Mouse (Mus musculus) adrenal gland, postnatal 25 days (tissue): Measurements from ENCODE around the gene Gm572. TPM values are rescaled to one million over a fixed set of nuclear protein-coding genes. Genes with fewer than 3 reads are reported as not detected.

Experiments
- DNase-seq: peaks from one replicate; pipeline ENCODE4 v3.0.0; 2021; ENCODE audit warnings: mixed read lengths
- long read RNA-seq: library from polyadenylated mRNA; stranded (forward); transcript quantifications from one replicate; pipeline ENCODE4 v2.0.0, GENCODE M21; 2021
- total RNA-seq: library from RNA; stranded (reverse); gene quantifications from 2 replicates; pipeline ENCODE4 v1.2.3, GENCODE M21; 2021

The Gm572 gene
- total RNA-seq, result not detected in 2 replicates
- long read RNA-seq, result 0 reads

DNA sequence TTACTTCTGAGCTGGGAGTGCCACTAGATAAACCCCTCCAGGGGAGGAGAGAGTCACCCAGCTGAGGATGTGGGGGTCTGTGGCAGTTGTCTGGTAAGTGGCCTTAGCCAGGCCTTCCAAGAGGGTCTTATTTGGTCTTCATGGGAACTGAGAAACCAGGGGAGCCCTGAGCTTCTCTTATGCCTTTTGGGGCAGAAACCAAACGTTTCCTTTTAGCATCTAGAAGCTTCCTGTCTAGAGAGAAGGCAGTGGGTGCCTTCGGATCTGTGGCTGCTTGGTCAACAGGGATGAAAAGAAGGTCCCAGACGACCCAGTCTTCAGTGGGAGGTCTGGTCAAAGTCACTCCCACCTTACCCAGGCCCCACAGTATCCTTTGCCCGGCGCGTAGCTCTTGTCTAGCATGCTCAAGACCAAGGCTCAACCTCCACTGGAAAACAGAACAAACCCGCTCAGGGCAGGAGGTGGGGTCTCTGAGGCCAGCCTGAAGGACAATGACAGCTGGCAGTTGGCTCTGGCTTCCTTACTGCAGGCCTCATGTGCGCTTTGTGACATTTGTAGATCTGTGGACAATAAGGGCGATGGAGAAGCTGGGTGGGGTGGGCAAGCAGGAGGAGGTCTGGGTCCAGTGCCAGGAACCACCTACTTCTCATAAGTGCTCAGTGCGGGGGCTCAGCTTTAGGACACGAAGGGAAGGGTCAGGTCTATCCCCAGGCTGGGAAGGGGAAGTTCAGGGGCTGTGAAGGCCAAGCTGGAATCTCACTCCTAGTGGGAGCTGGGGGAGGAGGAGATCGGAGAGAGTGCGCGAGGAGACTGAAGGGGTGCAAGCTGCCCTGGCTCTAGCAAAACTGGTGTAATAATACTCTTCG, at the start of gene Gm572:
TSS of gene Gm572 (plus strand) at position 27 of the 866 bp plus-strand sequence.
- no peak for DNase-seq

DNA sequence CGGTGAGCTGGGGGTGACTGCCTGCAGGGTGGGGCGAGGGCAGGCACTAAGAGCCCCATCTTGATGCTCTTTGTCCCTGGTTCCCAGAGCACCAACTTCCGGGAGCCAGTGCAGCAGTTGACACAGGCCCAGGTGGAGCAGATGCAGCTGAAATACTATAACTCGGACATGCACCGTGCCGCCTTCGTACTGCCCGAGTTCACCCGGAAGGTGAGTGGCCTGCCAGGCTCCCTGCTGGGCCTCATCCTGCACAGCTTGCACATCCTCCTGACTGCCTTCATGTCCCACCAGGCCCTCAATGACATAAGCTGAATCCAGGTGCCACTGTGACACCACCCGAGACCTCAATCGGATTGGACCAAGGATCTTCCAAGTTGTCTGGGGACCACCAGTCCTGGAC, 49.1 kb upstream of the Gm572 start:
- no peak for DNase-seq

DNA sequence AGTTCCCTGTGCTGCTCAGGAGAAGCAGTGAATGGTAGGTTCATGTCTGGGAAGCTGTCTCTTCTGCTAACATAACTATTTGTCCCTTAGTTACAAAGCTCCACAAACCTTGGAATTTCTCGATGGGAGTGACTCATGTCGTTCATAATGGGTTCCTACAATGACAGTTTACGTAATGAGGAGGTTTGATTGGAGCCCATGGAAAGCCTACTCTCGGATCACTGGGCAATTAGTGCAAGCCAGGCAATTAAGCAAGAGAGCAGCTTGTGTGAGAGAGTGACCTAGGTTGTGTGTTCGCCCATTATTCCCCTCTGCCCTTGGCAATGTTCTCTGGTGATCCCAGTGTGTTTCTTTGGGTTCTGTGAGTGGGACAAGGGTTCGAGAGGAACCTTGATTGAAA, 47.2 kb upstream of the Gm572 start:
- no peak for DNase-seq

DNA sequence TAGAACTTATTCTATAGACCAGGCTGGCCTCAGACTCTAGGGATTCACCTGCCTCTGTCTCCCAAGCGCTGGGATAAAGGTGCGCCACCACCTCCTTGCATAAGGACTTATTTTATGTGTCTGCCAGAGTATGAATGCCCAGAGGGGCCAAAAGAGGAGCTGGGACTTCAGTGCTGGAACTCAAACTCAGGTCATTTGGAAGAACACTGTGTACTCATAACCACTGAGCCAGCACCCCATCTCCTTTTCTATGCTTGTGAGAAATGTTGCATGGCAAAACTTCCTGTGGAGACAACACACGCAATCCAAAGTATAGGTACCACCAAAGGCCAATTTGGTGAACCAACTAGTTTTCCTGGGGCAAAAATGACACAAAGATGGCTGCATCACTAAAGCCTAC, 46.4 kb upstream of the Gm572 start:
- no peak for DNase-seq

DNA sequence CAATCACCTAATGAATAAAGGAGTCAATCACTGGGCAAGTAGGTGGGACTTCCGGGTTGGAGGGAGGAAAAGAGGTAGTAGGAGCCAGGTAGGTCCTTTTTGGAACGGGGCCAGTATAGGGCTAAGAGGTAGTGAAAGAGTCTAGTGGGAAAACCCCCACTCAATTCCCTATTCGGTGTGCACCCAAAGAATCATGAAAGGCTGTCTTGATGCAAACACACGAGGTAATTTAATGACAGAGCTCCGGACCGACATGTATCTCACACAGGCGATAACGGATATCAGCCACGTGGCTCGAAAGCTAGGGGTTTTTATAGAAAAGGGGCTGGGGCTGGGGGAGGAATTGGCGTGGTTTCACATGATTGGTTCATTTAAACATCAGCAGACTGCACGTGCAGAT, 44.3 kb upstream of the Gm572 start:
- no peak for DNase-seq

DNA sequence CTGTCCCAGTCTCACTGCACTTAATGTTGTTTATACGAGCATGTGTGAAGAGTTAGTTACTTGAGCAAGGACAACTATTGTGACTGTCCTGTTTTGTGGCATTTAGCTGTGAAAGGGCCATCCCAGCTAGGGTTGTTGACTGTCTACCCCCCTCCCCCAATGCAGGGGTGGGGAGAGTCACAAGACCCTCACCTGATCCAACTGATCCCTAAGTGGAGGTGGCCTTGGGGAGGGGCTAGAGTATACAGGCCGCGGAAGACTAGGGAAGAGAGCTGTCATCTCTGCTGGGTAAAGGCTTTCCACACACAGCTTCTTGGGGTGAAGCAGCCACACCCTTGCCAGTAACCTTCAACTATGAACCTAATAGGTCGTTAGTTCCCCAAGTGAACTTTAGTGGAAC, 42.8 kb upstream of the Gm572 start:
- no peak for DNase-seq

DNA sequence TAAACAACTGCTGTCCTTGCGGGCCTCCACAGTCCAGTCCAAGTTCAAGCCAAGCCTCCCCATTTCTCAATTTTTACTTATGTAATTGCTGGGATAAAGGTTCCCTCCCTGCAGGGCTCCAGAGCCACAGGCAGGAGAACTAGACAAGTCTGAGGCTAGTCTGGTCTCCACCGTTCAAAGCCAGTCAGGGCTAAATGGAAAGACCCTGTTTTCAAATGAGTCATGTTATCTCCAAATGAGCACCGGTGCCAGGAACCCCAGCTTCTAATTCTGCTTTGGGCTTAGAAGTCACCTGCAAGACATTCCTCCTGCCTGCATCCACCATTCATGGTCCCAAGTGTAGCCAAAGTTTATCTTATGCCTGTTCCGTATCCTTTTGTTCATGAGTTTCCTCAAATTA, 41.2 kb upstream of the Gm572 start:
- DNase-seq, result no peak

DNA sequence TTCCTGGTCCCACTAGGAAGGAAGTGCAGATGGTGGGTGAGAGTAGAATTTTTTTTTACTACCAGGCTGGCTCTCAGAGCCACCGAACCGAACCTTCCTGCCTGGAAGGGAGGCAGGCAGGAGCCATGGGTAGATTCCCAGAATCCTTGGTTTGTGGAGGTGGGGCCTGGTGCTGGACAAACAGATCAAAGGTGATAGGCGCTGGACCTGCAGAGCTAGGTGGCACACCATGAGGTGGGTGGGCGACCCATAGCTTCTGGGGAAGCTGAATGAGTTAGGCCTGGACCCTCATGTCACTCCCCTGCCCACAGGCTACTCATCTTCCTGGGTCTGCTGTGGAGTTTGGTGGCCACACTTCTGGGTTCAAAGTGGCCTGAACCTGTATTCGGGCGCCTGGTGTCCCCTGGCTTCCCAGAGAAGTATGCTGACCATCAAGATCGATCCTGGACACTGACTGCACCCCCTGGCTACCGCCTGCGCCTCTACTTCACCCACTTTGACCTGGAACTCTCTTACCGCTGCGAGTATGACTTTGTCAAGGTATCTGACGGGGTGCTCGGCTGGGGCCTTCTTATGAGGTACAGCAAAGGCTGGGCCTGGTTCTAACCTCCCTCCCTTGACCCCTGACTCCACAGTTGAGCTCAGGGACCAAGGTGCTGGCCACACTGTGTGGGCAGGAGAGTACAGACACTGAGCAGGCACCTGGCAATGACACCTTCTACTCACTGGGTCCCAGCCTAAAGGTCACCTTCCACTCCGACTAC, 40.6 kb upstream of the Gm572 start, which contains the start of gene Masp2:
TSS of gene Masp2 (plus strand) at position 198 of the 764 bp plus-strand sequence.
- no peak for DNase-seq

DNA sequence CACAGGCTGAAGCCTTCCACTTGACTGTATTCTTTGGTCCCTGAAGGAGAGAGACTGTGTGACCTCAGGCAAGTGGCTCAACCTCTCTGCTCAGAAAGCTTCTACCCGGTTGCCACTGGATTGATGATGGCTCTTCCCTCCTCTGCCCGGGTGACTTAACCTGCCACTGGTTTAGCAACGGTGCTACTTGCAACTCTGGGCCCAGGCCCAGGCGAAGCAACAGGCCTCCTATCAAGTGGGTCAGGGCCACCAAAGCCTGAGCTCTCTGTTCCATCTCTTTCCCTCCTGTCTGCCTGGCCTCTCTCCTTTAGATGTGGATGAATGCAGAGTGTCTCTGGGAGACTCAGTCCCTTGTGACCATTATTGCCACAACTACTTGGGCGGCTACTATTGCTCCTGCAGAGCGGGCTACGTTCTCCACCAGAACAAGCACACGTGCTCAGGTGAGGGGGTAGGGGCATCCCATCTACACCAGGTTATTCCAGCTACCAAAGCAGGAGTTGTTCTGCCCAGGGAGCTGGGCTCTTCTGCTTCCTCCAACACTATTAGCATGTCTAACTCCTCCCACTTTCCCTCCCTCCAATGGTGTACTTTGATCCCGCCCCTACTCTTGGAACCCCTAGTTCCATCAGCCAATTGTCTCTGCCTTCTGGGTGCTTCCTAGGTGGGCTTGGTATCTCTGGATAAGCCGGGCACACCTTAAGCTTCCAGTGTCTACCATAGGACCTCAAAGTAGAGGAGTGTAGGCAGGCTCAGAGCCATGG, 39.6 kb upstream of the Gm572 start:
- DNase-seq, result no peak

DNA sequence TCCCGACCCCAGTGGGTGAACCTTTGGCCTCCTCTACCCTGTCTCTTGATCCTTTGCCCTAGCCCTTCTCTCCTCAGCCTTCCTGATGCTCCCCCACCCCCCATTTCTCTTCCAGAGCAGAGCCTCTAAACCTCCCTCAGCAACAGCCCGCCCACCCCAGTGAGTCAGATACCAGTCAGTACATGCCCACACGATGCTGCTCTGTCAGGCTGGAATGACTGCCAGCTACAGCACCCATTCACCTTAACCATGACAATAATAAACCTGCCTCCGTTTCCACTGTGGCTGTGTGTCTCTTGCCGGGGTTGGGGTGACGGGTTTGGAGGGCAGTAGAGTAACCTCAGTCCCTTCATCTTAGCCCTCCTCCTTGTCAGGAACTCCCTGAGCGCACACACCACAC, 39.0 kb upstream of the Gm572 start:
- DNase-seq, result peak; percentile 31

DNA sequence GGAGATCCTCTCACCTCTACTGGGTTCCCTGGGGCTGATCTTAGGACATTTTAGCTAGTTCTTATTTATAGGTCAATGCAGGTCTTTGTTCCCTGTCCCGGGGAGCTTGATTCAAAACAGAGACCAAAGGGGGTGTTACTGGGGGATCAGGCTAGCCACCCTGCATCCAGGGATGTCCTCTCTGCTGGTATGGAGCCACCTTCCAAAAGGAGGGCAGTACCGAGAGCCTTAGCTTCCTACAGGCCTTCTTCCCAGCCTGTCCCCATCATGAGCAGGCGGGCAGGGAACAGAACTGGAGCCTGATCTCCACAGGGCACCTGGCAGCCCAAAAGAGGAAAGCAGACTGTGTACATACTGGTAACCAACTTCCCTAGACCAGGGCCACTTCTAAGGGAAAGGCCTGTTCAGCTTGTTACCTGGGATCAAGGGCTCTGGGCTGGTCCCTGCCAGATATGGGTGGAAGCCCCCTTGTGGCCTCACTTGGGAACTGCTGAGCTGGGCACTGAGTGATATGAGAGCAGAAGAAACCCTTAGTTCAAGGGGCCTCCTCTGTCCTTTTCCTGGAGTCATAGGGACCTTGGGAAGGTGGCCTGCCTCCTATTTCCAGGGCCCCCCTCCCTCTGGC, 38.5 kb upstream of the Gm572 start:
- peak; percentile 68 for DNase-seq

DNA sequence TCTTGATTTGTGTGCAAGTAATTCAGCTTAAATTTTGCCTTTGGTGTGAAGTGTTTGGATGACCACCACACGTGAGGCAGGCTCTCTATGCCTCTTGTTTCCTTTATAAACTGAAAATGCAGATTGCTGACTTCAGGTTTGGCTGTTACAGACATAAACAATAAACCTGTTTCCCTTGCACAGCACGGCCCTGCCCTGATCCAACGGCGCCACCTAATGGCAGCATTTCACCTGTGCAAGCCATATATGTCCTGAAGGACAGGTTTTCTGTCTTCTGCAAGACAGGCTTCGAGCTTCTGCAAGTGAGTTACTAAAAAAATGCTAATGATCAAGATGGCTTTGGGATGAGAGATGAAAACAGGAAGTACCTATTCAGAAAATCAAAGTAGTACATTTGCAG, 35.4 kb upstream of the Gm572 start:
- DNase-seq, result peak; percentile 84

DNA sequence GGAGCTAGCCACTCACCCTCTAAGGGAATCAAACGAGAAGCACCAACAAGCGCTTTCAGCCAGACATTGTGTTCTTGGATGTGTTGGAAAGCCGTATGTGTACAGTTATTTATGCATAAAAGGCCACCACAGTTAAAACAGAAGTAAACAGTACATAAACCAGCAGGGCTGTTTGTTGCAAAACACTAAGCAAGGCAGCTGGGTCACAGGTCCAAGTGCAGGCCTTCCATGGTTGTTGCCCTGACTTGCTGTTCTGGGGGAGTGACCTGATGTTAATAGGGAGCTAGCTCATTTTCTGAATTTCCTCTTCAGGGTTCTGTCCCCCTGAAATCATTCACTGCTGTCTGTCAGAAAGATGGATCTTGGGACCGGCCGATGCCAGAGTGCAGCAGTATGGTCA, 33.3 kb upstream of the Gm572 start:
- no peak for DNase-seq

DNA sequence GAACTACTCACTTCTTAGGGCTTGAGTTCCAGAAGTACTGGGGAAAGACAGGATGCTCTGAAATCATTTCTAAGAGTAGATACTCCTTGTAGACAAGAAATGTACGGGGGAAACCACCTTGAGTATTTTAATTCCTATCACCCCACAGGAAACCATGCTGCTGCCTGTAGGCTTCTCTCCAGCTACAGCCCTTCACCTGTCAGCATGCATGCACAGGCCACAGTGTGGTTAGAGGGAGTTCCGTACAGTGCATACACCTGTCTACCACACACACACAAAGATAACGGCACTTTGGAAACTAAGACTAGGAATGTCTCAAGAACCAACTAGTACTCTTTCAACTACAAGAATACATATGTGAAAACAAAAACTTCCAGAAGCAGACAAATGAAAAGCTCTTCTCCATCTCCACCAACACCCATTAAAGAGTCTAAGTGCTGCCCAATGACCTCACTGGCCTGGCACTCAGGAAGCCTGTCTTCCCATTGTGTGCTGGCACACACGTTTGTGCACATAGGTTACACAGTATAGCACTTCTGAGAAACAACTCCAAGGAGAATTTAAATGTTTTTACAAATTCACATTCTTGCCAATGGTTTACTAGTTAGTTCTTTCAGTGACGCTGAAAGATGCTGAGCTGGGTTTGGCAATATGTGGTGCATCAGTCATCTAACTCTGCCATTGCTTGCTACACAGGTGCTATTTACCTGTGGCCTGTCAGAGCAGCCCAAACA, 32.3 kb upstream of the Gm572 start:
- no peak for DNase-seq

DNA sequence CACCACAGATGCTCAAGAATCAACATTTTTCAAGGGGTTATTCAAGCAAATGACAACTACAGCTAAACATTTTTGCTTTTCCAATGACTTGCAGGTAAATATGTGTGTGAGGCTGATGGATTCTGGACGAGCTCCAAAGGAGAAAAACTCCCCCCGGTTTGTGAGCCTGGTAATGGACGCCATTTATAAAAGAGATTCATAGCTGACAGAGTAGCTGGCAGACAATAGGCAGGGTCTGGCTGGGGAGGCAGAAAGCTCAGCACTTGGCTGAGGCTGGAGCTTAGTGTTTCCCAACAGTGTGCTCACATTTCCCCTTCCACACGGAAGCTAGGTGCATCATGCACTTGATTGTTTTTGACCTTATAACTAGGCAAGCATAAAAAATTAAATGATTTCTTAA, 30.6 kb upstream of the Gm572 start:
- DNase-seq, result no peak

DNA sequence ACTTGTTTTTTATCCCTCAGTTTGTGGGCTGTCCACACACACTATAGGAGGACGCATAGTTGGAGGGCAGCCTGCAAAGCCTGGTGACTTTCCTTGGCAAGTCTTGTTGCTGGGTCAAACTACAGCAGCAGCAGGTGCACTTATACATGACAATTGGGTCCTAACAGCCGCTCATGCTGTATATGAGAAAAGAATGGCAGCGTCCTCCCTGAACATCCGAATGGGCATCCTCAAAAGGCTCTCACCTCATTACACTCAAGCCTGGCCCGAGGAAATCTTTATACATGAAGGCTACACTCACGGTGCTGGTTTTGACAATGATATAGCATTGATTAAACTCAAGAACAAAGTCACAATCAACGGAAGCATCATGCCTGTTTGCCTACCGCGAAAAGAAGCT, 29.4 kb upstream of the Gm572 start:
- DNase-seq, result no peak

DNA sequence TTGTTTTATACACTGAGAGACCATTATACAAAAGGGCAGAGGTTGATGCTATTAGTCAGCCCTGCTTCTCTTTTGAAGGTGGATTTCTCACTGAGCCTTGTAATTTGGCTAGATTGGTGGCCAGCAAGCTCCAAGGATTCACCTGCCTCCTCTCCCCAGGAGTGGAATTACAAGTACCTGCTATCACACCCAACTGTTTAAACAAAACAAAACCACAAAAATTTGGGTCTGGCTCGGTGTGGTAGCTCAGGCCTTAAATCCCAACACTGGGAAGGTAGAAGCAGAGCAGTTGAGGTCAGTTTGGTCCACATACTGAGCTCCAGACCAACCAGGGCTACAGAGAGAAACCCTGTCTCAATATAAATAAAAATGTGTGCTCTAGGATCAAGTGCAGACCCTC, 23.3 kb upstream of the Gm572 start:
- no peak for DNase-seq

DNA sequence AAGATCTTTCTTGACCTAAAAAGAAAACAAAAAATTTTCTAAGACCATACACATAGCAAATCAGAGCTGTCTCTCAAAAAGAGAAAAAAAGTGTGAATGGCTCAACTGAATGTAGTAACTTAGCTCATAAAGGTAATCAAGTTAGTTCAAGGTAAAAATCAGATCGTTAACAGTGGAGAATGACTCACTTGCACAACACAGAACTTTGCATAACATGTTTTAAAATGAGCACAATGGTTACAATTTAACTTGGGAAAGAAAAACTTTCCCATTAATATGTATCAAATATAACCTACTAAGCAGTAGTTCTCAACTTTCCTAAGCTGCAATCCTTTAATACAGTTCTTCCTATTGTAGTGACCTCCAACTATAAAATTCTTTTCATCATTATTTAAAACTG, 22.4 kb upstream of the Gm572 start:
- no peak for DNase-seq

DNA sequence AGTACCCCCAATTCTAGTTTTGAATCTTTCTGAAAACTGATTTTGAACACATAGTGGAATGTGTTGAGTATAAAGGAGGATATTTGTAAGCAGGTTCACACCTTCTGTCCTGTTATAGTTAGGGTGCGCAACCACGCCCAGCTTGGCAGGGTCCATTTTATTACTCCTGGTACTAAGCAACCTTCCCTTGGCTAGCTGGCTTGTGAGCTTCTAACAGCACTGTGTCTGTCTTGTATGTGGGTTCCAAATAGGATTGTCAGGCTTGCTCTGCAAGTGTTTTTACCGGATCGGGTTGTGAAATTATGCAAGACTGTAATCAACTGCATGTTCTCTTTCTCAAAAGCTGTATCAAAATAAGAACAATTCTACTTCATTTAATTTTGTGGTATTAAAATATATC, 20.6 kb upstream of the Gm572 start:
- no peak for DNase-seq

DNA sequence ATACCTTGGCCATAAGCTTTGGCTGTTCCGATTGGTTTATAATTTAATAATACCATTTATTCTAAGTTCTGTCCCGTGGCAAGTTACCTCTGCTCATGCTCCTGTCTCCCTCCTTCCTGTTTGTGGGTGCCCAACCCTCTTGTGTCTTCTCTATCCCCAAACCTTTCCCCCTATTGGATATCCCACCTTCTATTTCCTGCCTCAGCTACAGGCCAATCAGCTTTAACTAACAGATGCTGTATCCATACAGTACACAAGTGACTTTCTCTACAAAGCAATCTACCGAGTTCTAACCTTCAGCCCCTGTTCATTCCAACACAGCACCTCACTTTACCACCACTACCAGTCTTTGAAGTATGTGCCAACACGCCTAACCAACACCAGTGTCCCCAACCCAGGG, 19.5 kb upstream of the Gm572 start:
- DNase-seq, result no peak

DNA sequence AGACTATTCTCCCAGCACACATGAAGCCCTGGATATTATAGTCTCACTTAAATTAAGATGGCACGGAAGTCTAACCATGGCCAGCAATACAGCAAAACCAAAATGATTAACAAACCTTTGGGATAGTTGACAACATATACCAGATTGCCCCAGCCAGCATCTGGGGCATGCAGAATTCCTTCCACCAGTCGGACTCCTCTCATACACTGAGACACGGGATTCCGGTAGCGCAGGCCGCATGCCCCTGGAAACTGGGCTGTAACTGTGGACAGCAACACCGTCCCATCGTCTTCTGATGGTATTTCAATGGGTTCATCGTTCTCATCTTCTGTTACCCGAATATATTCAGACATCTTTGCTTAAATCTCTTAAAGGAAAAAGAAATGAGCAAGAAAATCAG, 18.1 kb upstream of the Gm572 start:
- DNase-seq, result no peak
